Mouse (Mus musculus): Measurements from ENCODE around the gene Erbb3. TPM values are rescaled to one million over a fixed set of nuclear protein-coding genes. Genes with fewer than 3 reads are reported as not detected.

Erbb3 gene
- polyA plus RNA-seq, 1 experiment from 2014 or later: 0.85 TPM

GRCm38 (mm10) chr10:128526366-128527356 lies 62.8 kb downstream of the Erbb3 start:
- DNase-seq (ENCODE audit: low spot score): no peak

GRCm38 (mm10) chr10:128525671-128526308 lies 63.7 kb downstream of the Erbb3 start, which contains the start of gene Esyt1:
Gene Esyt1, minus strand, starts transcription at chr10:128525871.
- peak; percentile 91 for DNase-seq (ENCODE audit: low spot score)

GRCm38 (mm10) chr10:128524732-128525662 lies 64.5 kb downstream of the Erbb3 start:
- DNase-seq (ENCODE audit: low spot score): peak; percentile 82

- peak; percentile 28 for DNase-seq (ENCODE audit: low spot score)
Observed at GRCm38 (mm10) chr10:128524111-128524731, 65.2 kb downstream of the Erbb3 start.

GRCm38 (mm10) chr10:128522351-128522750 lies 67.1 kb downstream of the Erbb3 start:
- DNase-seq (ENCODE audit: low spot score): no peak

- DNase-seq (ENCODE audit: low spot score): no peak
Observed at GRCm38 (mm10) chr10:128520591-128520990, 68.9 kb downstream of the Erbb3 start.

GRCm38 (mm10) chr10:128518833-128519232 lies 70.6 kb downstream of the Erbb3 start:
- no peak for DNase-seq (ENCODE audit: low spot score)

Small RNA genes within 50 kb of the gene (microRNA-seq; reads per million reads assigned to microRNA genes)
- gene Gm47275 (ENCODE audit: borderline number of aligned reads): not detected
- gene Mir6917 (ENCODE audit: borderline number of aligned reads): not detected

Other genes starting within 250 kb of the Erbb3 start
- 17.1 and 21.8 TPM in 2 replicates for gene Coq10a, start 220.7 kb downstream of the Erbb3 start, polyA plus RNA-seq (2015; fragmentation: Nextera tagmentation; extraction: Ambion mirVana)
- gene Ankrd52, start 212.5 kb downstream of the Erbb3 start, polyA plus RNA-seq (2015; fragmentation: Nextera tagmentation; extraction: Ambion mirVana): 7.4 and 9.9 TPM in 2 replicates
- 0.38 and 0.44 TPM in 2 replicates for gene Slc39a5, start 188.4 kb downstream of the Erbb3 start, polyA plus RNA-seq (2015; fragmentation: Nextera tagmentation; extraction: Ambion mirVana)
- 59.0 and 68.0 TPM in 2 replicates for gene Nabp2, start 178.2 kb downstream of the Erbb3 start, polyA plus RNA-seq (2015; fragmentation: Nextera tagmentation; extraction: Ambion mirVana)
- gene Rnf41, start 178.0 kb downstream of the Erbb3 start, polyA plus RNA-seq (2015; fragmentation: Nextera tagmentation; extraction: Ambion mirVana): 30.0 and 31.7 TPM in 2 replicates
- gene Smarcc2, start 130.4 kb downstream of the Erbb3 start, polyA plus RNA-seq (2015; fragmentation: Nextera tagmentation; extraction: Ambion mirVana): 37.2 and 41.7 TPM in 2 replicates
- gene Myl6, start 95.5 kb downstream of the Erbb3 start, polyA plus RNA-seq (2015; fragmentation: Nextera tagmentation; extraction: Ambion mirVana): 963 and 1,020 TPM in 2 replicates
- gene Myl6b, start 91.0 kb downstream of the Erbb3 start, polyA plus RNA-seq (2015; fragmentation: Nextera tagmentation; extraction: Ambion mirVana): 3.8 and 5.2 TPM in 2 replicates
- gene Esyt1, start 63.8 kb downstream of the Erbb3 start, polyA plus RNA-seq (2015; fragmentation: Nextera tagmentation; extraction: Ambion mirVana): 43.2 and 44.6 TPM in 2 replicates
- gene Zc3h10, start 41.9 kb downstream of the Erbb3 start, polyA plus RNA-seq (2015; fragmentation: Nextera tagmentation; extraction: Ambion mirVana): 17.8 and 18.8 TPM in 2 replicates
- 4,302 and 4,551 TPM in 2 replicates for gene Rpl41, start 40.3 kb downstream of the Erbb3 start, polyA plus RNA-seq (2015; fragmentation: Nextera tagmentation; extraction: Ambion mirVana)
- gene Pa2g4, start 23.7 kb downstream of the Erbb3 start, polyA plus RNA-seq (2015; fragmentation: Nextera tagmentation; extraction: Ambion mirVana): 238 and 264 TPM in 2 replicates
- 1,143 and 1,215 TPM in 2 replicates for gene Rps26, start 37.1 kb upstream of the Erbb3 start, polyA plus RNA-seq (2015; fragmentation: Nextera tagmentation; extraction: Ambion mirVana)
- gene Ikzf4, start 56.3 kb upstream of the Erbb3 start, polyA plus RNA-seq (2015; fragmentation: Nextera tagmentation; extraction: Ambion mirVana): 0.98 and 1.1 TPM in 2 replicates
- gene Suox, start 84.4 kb upstream of the Erbb3 start, polyA plus RNA-seq (2015; fragmentation: Nextera tagmentation; extraction: Ambion mirVana): 13.4 and 16.9 TPM in 2 replicates
- gene Rab5b, start 106.6 kb upstream of the Erbb3 start, polyA plus RNA-seq (2015; fragmentation: Nextera tagmentation; extraction: Ambion mirVana): 45.3 and 46.5 TPM in 2 replicates
- 1.1 and 1.3 TPM in 2 replicates for gene Pmel, start 114.5 kb upstream of the Erbb3 start, polyA plus RNA-seq (2015; fragmentation: Nextera tagmentation; extraction: Ambion mirVana)
- 115 and 117 TPM in 2 replicates for gene Cdk2, start 115.4 kb upstream of the Erbb3 start, polyA plus RNA-seq (2015; fragmentation: Nextera tagmentation; extraction: Ambion mirVana)
- 135 and 136 TPM in 2 replicates for gene Dgka, start 155.2 kb upstream of the Erbb3 start, polyA plus RNA-seq (2015; fragmentation: Nextera tagmentation; extraction: Ambion mirVana)
- gene Pym1, start 158.2 kb upstream of the Erbb3 start, polyA plus RNA-seq (2015; fragmentation: Nextera tagmentation; extraction: Ambion mirVana): 74.7 and 79.2 TPM in 2 replicates
- gene Mmp19, start 201.3 kb upstream of the Erbb3 start, polyA plus RNA-seq (2015; fragmentation: Nextera tagmentation; extraction: Ambion mirVana): 0.48 and 0.67 TPM in 2 replicates
- gene Dnajc14, start 214.4 kb upstream of the Erbb3 start, polyA plus RNA-seq (2015; fragmentation: Nextera tagmentation; extraction: Ambion mirVana): 32.5 and 32.8 TPM in 2 replicates
- 6.0 and 6.6 TPM in 2 replicates for gene Tmem198b, start 214.7 kb upstream of the Erbb3 start, polyA plus RNA-seq (2015; fragmentation: Nextera tagmentation; extraction: Ambion mirVana)
- gene Sarnp, start 227.7 kb upstream of the Erbb3 start, polyA plus RNA-seq (2015; fragmentation: Nextera tagmentation; extraction: Ambion mirVana): 186 and 199 TPM in 2 replicates
- gene Ormdl2, start 232.0 kb upstream of the Erbb3 start, polyA plus RNA-seq (2015; fragmentation: Nextera tagmentation; extraction: Ambion mirVana): 102 and 113 TPM in 2 replicates

All from thymus, postnatal 0 days (tissue).